Mouse (Mus musculus): ENCODE measurements at regions not wholly inside any gene's neighbourhood (a gene's known extent, or its start where the extent isn't known, plus 50 kb on each side); places are given as distances from the start of the nearest gene placed in this dataset.
A peak's percentile ranks its signal among the peaks of the same experiment; 100 is the strongest.
"Not testable (repeated sequence)": the region's sequence is repeated elsewhere in the genome, so short reads cannot be mapped to it uniquely, and the experiment has no call there.

- no peak for DNase-seq
Measured at GRCm38 (mm10) chr8:26622311-26623052, 354.6 kb upstream of the Zfp703 start.

GRCm38 (mm10) chr8:26626186-26626585 lies 350.9 kb upstream of the Zfp703 start:
- no peak for DNase-seq

GRCm38 (mm10) chr8:26626651-26627077 lies 350.5 kb upstream of the Zfp703 start:
- no peak for DNase-seq

- no peak for DNase-seq
Measured at GRCm38 (mm10) chr8:26627191-26627891, 349.8 kb upstream of the Zfp703 start.

GRCm38 (mm10) chr8:26630544-26630943 lies 346.6 kb upstream of the Zfp703 start:
- DNase-seq: no peak

- no peak for DNase-seq
Measured at GRCm38 (mm10) chr8:26635701-26636100, 341.4 kb upstream of the Zfp703 start.

- not testable (repeated sequence) for DNase-seq
Measured at GRCm38 (mm10) chr8:26645375-26645774, 331.8 kb upstream of the Zfp703 start.

- no peak for DNase-seq
Measured at GRCm38 (mm10) chr8:26650287-26650686, 326.8 kb upstream of the Zfp703 start.

GRCm38 (mm10) chr8:26655897-26656296 lies 321.2 kb upstream of the Zfp703 start:
- DNase-seq: no peak

GRCm38 (mm10) chr8:26656310-26657075 lies 320.6 kb upstream of the Zfp703 start:
- DNase-seq: no peak

- no peak for DNase-seq
Measured at GRCm38 (mm10) chr8:26659381-26659780, 317.7 kb upstream of the Zfp703 start.

- DNase-seq: no peak
Measured at GRCm38 (mm10) chr8:26669541-26669940, 307.6 kb upstream of the Zfp703 start.

- no peak for DNase-seq
Measured at GRCm38 (mm10) chr8:26672486-26673395, 304.4 kb upstream of the Zfp703 start.

GRCm38 (mm10) chr8:26677584-26678138 lies 299.5 kb upstream of the Zfp703 start:
- DNase-seq: no peak

- DNase-seq: no peak
Measured at GRCm38 (mm10) chr8:26680891-26681381, 296.2 kb upstream of the Zfp703 start.

- DNase-seq: peak; percentile 15
Measured at GRCm38 (mm10) chr8:26687146-26687545, 290.0 kb upstream of the Zfp703 start.

GRCm38 (mm10) chr8:26688035-26688434 lies 289.1 kb upstream of the Zfp703 start:
- no peak for DNase-seq

- DNase-seq: no peak
Measured at GRCm38 (mm10) chr8:26688745-26689478, 288.2 kb upstream of the Zfp703 start.

GRCm38 (mm10) chr8:26689479-26690177 lies 287.5 kb upstream of the Zfp703 start:
- DNase-seq: no peak

- no peak for DNase-seq
Measured at GRCm38 (mm10) chr8:26690178-26690735, 286.9 kb upstream of the Zfp703 start.

Data from kidney, adult 18-20 months (tissue).